Mouse (Mus musculus): ENCODE measurements at regions not wholly inside any gene's neighbourhood (a gene's known extent, or its start where the extent isn't known, plus 50 kb on each side); places are given as distances from the start of the nearest gene placed in this dataset.

DNA sequence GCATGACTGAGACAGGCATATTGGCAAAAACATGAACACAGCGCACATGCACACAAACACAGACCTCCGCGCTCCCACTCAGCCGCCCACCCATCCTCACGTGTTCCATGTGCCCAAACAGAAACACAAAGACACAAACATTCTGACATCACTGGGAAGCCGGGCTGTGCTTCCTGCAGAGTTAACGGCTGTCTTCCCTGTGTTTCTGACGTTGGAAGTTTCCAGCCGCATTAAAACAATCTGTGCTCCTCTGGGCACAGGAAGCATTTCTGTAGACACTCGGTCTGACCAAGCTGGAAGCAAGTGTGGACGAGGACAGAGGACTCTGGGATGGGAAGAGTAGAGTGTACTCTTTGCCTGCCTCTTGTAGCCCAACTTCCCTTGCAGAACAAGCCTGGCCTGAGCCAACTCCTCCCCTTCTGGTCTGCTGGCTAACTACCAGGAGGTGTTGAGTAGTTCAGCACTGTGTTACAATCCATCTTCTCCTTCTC is 296.2 kb upstream of the Zfp703 start:
- no peak for DNase-seq (ENCODE audit: low read depth, low spot score)

DNA sequence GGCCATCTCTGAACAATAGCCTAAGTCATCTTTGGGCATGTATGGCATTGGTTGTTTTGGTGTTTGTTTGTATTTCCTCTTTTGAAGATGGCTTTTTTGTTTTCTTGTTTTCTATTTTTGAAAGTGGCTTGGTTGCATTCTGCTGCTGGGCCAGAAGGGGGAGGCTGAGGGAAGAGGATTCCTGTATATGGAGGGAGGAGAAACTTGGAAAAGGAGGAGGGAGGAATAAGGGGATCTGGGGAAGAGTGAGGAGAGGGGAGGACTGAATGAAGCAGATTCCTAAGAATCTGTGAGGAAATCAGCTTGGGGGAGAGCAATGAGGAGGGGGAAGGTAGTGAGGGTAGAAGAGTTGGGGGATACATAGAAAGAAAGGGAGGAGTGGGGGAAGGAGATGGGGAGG is 290.0 kb upstream of the Zfp703 start:
- DNase-seq (ENCODE audit: low read depth, low spot score): no peak

DNA sequence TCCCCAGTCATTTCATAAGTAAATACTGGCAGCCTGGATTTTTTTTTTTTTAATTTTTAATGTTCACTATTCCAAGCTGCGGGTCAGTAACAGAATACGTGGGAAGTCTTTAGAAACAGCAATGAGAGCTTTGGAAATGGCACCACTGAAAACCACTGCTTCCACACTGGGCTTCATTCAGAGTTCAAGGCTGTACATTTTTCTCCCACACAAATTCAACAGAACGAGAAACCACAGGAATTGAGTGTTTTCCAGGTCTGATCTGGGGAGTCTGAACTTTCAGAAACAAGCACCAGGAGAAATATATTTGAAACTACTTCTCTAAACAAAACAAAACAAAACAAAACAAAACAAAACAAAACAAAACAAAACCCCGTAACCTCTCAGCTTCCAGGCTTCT is 289.1 kb upstream of the Zfp703 start:
- DNase-seq (ENCODE audit: low read depth, low spot score): no peak

DNA sequence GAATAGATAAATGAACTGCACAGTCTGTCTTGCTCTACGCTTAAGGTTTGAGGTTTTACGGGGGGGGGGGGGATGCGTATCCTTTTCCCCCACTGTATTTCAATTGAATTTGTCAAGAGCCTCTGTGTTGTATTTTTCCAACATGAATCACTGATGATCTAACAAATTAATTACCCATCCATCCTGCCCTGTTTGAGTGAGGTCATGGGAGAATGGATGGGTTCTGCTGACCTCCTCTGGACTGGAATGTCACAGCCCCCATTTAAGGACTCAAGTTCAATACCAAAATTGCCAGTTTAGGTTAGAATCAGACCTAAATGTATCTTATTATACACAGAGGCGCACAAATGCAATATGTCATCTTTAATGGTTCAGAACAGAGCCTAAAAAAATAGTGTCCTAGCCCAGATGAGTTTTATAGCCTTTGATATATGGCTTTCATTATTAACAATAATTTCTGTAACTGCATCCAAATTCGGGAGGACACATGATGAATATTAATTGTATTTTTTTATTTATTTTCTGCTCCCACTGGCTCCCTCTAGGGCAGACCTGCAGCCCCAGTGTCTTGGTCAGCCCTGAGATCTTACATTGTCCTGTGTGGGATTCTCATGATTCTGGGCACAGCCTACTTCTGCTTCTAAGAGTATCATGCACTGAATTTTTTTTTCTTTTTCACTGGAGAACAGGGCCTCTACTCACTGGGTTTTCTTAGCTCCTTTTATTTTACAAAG is 288.2 kb upstream of the Zfp703 start:
- no peak for DNase-seq (ENCODE audit: low read depth, low spot score)

DNA sequence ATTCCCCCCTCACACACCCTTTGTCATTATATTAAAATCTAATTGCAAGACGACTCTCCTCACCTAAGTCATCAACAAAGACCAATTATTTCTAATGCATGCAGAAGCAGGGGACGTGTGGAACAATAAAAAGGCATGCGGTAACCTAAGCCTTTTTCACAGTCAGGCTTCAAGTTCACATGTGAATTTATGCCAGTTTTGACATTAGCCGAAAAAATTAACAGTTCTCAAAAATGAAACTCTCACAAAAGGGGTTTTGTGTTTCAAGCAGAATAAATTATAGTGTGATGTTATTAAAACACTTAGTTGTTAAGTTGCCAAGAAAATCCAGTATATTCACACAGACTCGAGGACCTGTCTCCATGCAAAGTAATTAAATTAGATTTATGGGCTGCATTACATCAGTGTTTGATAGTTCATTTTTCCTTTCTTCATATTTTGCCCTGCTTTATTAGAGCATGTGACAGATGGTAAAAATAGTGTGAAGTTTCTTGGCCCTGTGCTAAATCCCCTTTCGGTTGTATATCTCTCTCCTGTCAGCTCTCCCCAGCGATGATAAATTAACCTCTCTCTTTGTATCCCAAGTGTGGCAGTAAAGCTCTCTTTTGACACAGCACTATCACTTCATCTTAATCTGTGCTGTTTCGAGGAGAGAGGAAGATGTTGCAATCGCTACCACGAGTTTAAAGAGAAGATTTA is 287.5 kb upstream of the Zfp703 start:
- DNase-seq (ENCODE audit: low read depth, low spot score): no peak

DNA sequence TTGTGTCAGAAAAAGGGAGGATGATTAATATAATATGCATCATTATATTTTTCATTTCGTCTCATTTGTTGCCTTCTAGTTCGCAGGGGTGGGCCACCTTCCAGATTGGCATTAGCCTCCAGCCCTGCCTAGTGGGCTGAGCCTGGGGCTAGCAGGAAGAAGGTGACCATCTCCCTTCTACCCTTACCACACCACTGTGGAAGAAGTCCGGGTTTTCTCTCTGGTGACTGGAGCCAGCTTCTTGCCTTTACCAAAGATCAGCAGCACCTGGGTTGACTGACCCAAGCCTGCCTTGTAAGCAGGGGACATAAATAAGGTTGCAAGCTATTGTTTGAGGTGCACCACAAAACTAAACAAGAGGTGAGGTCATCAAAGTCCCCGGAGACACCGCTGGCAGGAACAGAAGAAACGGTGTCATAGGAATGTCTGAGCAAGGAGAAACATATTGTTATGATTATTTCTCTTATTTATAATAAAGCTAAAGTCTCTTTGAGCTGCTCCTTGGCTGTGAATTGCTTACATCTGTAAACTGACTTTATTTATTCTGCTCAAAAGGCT is 286.9 kb upstream of the Zfp703 start:
- DNase-seq (ENCODE audit: low read depth, low spot score): no peak

DNA sequence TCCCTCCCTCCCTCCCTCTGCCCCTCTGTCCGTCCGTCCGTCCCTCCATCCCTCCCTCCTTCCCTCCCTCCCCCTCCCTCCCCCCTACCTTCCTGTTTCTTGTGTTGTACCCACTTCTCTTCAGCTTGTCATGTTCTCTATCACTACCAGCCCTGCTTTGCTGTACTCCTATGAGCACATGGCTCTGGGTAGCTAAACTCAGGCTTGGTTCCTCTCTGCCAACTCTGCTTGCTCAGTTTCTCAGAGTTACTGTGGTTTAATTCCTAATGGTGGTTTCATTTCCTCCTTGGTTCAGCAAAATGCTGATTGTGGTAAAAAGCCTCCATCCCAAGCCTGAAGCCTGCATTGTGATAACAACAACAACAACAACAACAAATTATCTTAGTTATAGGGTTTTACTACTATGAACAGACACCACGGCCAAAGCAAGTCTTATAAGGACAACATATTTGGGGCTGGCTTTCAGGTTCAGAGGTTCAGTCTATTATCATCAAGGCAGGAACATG is 279.5 kb upstream of the Zfp703 start:
- DNase-seq (ENCODE audit: low read depth, low spot score): no peak

DNA sequence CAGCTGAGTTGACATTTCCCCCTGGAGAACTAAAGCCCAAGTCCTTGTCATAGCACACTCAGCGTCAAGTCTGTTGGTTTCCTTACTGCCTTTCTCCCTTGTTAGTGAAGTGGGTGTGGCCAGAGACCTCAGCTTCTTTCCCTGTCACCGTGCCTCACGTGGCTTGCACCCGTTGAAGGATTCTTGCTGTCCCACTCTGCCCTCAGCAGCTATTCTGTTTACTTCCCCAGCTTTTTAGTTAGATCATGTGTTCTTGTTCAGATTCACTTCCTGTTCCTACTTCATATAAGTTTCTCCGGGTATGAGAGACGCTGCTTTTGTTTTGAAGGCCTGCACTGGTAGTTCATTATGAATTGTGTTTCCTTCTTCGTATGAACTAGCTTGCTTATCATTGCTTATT is 278.5 kb upstream of the Zfp703 start:
- peak; percentile 47 for DNase-seq (ENCODE audit: low read depth, low spot score)

DNA sequence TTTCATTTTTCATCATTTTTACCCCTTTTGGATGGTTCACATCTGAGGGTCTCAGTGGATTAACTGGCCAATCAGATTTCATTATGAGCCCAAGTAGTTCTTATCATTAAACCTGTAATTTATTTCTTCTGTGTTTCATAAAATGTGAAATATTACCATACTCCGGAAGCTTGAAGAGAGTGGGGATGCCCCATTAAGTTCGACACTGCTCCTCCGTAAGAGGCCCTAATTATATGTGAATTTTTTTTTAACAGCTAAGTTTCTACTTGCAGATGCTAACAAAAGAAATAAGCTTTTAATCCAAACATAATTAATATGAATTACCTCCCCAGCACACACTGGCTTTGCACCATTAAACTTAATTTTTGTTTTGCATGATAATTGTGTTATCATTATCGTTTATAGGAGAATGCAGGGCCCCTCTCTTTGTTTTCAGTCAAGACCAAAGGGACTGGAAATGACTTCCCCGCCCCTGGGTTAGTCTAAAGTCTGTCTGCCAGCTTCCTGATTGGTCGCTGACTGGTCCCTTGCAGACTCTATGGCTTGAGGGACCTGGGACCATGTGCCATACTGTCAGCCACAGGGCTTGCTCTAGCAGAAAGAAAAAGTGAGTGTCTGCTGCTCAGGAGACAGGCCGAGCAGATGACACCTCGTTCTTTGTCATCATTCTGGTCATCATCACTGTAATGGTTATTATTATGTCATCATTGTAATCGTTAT is 270.9 kb upstream of the Zfp703 start:
- DNase-seq (ENCODE audit: low read depth, low spot score): peak; percentile 38

DNA sequence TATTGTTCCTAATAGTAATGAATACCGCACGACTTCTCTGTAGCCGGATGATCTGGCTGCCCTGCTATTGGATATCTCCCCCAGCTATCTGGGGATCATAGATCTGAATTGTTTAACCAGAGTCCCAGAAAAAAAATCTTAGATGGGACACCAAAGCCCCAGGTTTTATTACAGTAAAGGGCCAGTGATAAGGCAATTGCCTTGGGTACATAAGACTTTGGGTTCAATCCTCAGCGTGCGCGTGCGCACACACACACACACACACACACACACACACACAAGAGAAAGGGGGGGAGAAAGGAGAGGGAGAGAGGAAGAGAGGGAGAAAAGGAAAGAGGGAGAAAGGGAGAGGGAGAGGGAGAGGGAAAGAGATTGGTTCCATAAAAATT is 270.4 kb upstream of the Zfp703 start:
- DNase-seq (ENCODE audit: low read depth, low spot score): no peak

DNA sequence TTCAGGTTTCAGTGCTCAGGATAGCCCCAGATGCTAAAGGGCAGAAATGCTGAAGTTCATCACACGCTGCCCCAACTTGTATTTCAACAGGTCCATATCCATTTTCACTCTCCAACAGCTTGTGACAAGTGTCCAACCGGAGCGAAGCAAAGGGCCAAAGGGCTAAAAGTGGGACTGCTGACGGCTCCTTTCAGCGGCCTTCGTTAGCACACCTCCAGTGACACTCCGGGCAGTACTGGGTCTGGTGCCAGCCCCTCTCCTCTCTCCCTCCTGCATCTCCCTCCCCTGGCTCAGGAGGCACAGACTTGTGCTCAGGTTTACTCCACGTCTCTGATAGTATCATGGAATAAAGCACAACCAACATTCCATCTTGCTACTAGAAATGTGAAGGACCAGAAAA is 263.3 kb upstream of the Zfp703 start:
- DNase-seq (ENCODE audit: low read depth, low spot score): no peak

DNA sequence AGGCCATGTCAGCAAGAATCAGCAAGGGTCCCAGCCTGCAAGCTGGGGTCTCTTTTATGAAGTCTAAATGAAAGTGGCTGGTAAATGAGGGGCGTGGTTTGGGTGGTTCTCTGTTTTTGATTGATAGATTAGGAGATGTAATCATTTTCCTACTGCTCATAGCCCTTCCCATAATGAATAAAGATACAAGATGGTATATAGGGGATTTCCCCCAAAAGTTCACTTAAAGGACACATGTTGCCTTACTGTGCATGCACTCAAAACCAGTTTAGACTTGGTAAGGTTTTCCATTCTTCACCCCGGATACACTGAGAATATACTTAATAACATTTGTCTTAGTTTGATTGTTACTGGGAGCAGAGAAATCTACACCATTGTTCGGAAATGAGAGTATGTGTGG is 262.4 kb upstream of the Zfp703 start:
- DNase-seq (ENCODE audit: low read depth, low spot score): peak; percentile 57

DNA sequence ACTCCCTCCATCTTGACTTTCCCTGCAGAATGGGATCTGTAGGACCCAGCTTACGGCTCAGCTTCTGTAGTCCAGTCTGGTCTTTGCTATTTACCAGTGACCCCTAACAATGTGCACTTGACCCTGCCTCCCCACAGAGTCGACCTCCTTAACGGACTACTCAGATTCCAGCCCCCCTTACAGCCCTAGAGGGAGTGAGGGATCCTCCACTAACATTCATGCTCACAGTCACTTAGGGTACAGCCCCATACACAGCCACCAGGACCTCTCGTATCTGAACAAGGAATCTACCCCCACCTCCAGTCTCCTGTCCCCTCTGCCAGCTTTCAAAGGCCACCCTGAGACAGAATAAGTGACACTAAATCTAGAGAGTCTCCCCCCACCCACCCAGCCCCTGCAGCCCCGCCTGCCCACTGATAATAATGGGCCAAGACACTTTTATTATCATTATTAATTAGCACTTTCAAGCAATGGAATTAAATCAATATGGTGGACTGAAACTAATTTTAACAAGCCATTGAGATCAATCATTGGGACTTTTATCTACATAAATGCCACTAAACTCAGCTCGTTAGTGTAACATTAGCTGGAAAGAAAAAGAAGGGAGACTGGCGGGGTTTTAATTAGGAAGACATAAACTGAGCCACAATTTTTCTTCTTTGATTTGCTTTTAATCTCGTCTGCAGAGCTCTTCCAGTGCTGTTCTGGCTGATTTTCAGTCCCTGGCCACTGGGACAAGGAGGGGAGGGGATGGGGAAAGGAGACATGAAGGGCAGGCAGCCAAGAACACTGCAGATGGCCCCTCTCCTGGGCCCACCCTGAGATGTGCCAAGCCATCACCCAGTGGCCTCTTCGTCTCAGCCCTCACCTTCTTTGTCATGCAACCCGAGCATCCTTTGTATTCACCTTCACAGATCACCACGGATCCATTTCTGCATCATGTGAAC is 258.4 kb upstream of the Zfp703 start:
- DNase-seq (ENCODE audit: low read depth, low spot score): no peak

DNA sequence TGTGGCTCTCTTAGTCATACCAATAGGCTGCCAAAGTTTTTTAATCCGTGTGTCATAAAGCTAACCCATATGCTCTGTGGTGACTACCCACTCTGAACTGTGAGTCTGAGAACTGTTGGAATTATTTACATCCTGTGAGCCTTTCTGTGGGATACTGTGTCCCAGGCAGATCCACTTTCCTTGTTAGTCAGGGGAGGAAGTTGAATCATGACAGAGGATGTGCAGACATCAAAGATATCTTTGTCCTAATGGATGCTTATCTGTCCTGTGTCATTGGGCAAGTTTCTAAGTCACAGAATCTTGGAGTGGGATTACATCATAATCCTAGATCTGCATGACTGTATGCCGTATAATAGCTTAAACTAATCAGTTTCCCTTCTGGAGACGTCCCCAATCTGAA is 254.4 kb upstream of the Zfp703 start:
- DNase-seq (ENCODE audit: low read depth, low spot score): no peak

DNA sequence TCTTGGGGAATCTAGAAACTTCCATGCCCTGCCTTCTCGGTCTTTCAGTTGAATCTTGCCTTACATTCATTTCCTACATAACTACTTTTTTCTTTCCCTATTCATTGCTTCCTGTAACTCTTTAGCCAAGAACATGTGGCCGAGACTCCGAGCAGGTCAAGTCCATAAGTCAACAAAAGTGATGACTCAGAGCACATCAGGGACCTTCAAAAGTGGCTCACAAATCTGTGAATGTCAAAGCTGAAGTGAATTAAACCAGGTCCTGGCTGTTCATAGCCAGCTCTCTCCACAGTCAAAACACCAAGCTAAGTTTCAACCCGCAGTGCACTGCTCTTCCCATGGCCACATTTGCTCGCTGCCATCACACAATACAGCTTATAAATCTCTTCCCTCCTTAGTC is 252.5 kb upstream of the Zfp703 start:
- DNase-seq (ENCODE audit: low read depth, low spot score): no peak

DNA sequence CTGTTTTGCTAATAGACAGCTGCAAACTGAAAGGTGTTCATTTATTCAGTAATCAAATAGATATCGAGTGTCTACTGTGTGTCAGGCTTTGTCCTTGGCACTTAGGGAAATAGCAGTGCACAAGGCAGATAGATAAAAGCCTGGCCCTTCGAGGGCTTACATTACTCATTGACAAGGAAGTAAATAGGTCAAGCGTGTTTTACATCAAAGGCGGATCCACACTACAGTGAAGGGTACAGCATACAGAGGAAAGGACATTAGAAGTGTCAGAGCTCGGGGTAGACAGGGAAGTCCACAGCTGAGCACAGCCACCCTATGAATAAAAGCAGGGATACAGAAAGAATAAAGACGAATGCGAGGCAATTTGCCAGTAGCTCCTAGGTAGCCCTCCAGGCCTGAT is 251.6 kb upstream of the Zfp703 start:
- no peak for DNase-seq (ENCODE audit: low read depth, low spot score)

DNA sequence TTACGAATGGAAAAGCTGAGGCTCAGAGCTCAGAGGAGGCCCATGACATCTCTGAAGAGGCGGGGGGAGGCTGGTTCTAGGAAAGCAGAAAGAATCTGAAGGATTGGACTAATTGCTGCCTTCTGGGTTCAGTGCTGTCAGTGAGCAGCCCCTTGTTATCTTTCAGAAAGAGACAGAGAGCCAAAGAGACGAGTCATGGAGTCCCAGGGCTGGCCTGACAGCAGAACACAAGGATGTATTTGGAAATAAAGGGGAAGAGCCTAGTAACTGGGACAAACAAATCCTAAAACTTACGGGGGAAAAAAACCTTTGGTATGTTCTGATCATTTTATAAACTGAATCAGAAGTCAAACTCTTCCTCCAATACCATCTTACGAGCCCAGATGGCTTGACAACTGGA is 247.8 kb upstream of the Zfp703 start:
- no peak for DNase-seq (ENCODE audit: low read depth, low spot score)

DNA sequence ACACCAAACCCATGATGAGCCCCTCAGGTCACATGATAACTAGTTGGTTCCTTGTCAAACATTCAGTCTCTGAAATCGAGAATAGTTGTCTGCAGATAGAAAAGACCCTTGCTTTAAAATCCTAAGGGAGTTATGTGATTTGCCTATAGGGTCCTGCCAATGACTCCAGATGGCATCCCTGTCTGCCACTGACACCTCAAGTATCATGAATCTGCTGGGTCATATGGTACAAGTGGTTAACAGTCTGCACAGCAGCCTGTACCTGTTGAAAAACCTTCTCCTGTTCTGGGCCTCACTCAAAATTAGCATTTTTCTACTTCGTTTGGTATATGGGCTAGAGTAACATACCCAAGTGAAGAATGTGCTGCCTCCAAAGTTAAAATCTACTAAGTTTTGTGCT is 246.0 kb upstream of the Zfp703 start:
- DNase-seq (ENCODE audit: low read depth, low spot score): no peak

DNA sequence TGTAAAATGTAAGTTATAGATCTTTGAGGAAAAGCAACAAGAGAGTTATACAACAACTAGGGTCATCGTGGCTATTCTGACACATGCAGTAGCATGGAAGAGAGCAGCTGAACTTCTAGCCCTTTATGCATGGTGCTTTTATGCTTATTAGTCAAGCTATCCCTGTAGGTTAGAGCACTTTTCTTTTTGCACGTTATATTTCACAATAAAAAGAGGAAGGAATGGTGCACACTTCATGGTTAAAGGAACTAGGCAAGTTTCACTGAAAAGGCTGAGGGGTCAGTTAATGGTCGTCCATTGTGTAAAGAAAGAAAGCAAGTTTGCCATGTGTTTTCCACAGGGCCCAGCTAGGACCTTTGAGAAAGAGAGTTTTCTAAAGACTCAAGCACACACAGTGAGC is 232.7 kb upstream of the Zfp703 start:
- no peak for DNase-seq (ENCODE audit: low read depth, low spot score)

DNA sequence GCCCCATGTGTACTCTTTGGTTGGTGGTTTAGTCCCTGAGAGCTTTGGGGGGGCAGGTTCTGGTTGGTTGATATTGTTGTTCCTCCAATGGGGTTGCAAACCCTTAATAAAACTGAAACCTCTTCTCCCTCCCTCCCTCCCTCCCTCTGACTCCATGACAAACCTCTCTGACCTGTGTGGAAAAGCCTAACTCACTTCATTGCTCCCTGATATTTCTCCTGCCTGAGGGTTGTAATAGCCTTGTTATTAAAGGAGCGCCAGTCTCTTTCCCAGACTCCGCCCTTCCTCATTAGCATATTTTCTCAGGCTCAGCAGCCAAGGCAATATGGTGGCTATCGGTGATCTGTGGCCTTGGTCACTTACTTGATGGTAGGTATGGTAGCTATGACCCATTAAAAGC is 230.3 kb upstream of the Zfp703 start:
- DNase-seq (ENCODE audit: low read depth, low spot score): no peak

Data from CD4-positive, CD25-positive, alpha-beta regulatory T cell, adult 2 months (primary cell).